ENCODE assay signal across 8 mouse cellular contexts in the genomic region with DNA sequence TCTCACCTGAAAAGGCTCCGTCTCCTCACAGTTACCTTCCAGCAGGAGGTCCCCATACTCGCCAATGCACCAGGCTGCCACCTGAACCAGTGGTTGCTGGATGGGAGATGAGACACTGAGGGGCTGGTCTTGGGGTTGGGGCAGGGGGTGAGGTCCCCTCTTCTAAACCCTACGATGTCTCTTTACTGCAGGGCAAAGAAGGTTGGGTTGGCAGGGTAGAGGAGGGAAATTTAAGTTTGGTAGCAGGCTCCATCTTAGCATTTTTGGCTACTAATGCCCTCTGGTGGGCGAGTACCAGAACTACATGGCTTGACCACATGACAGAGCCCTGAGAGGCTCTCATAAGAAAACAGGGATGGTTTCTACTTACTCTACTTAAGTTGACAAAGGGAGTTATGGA. TPM values are rescaled to one million over a fixed set of nuclear protein-coding genes. Genes with fewer than 3 reads are reported as not detected.
DNase-seq lines count a peak whose midpoint lies in the region; TF ChIP-seq lines count a peak whose summit lies in the region.

No protein-coding gene starts in this region.

- H3K4me3 ChIP-seq in left cerebral cortex, adult 2 months, result no peak overlapping the region
- no peak overlapping the region for H3K4me3 ChIP-seq in cortical plate, adult 2 months (ENCODE audit: insufficient read depth, low read length)
- no peak overlapping the region for H3K4me3 ChIP-seq in lung, adult 2 months (replicated peaks; ENCODE audit: extremely low read depth, low read depth, low read length)

- peak; percentile 65 for DNase-seq in adrenal gland, postnatal 10 days
- DNase-seq in adrenal gland, postnatal 4 days (ENCODE audit: low spot score in 2 of 2), result no peak
- DNase-seq in left cerebral cortex, adult 2 months (ENCODE audit: extremely low spot score in 1 of 2, low spot score in 2 of 2), result peak in 1 of 2 experiments; percentile 71
- DNase-seq in left cerebral cortex, adult 8-10 months (ENCODE audit: low spot score in 2 of 2), result no peak
- DNase-seq in MEL-GATA-1-ER (ENCODE audit: extremely low read depth, low read depth), result peak; percentile 23
- DNase-seq in lung, adult 2 months, result peak; percentile 47
- peak; percentile 69 for DNase-seq in thymus, postnatal 4 days

- intact Hi-C loops in left cerebral cortex, adult 2 months (cut with DNase I), result loop anchor here (1.0 kb wide), 1 partner anchor 74 kb away; no protein-coding TSS in a partner anchor

- H3K4me1 ChIP-seq in cortical plate, adult 2 months (ENCODE audit: control insufficient read depth, insufficient read depth, low read length), result peaks cover 1% of the 10 kb centered on the region; the same call in 1 of the 2 replicates
- no peaks in the 10 kb centered on the region; the same call in 1 of the 2 replicates for H3K4me1 ChIP-seq in lung, adult 2 months (ENCODE audit: control insufficient read depth, insufficient read depth, low read length)

- 57% methylated on average over 4 of the region's 4 CpGs for whole genome bisulfite sequencing in lung, adult 2 months

- TF ChIP-seq CTCF in left cerebral cortex, adult 2 months (IDR thresholded peaks at IDR 0.05), result peak; percentile 92
- TF ChIP-seq CTCF in cortical plate, adult 2 months (IDR thresholded peaks at IDR 0.05; ENCODE audit: extremely low read depth, insufficient read depth, low read length), result peak; percentile 83
- peak; percentile 47; the same call in 1 of the 2 replicates for TF ChIP-seq CTCF in lung, adult 2 months (IDR thresholded peaks at IDR 0.05; ENCODE audit: insufficient read depth, low read length)

- no peak overlapping the region for H3K27ac ChIP-seq in left cerebral cortex, adult 2 months
- H3K27ac ChIP-seq in cortical plate, adult 2 months (ENCODE audit: insufficient read depth, low read length), result no peak overlapping the region

- no peak for TF ChIP-seq POLR2A in cortical plate, adult 2 months (IDR thresholded peaks at IDR 0.05; ENCODE audit: extremely low read depth, insufficient read depth, low read length)
- no peak for TF ChIP-seq POLR2A in lung, adult 2 months (IDR thresholded peaks at IDR 0.05; ENCODE audit: borderline replicate concordance, extremely low read depth, low read depth, low read length)

RNA-seq across cellular contexts. Expression of a gene that starts 4.8 kb away (rescaled TPM):
- total RNA-seq in adrenal gland, postnatal 10 days (2021), result 10 to 100 TPM; 20.0 to 31.3 TPM
- 10 to 100 TPM; 30.3 to 34.0 TPM for total RNA-seq in adrenal gland, postnatal 4 days (2021)
- 1 to 10 TPM; 7.7 to 9.5 TPM for total RNA-seq in left cerebral cortex, adult 2 months (2021)
- 10 to 100 TPM in 3 of 4 experiments, 1 to 10 TPM in 1; 9.1 to 12.7 (median 12.1) TPM for total RNA-seq in left cerebral cortex, adult 8-10 months (2022)
- 14.7 and 15.4 TPM in 2 replicates for polyA plus RNA-seq in cortical plate, adult 2 months (2012; rRNA removed)
- polyA plus RNA-seq in lung, adult 2 months (2012; rRNA removed), result 23.8 and 30.8 TPM in 2 replicates

RNA-seq across cellular contexts. Expression of a gene that starts 7.0 kb away (rescaled TPM):
- total RNA-seq in adrenal gland, postnatal 10 days (2021), result 10 to 100 TPM; 13.2 to 17.5 TPM
- total RNA-seq in adrenal gland, postnatal 4 days (2021), result 10 to 100 TPM; 21.0 to 21.3 TPM
- 10 to 100 TPM; 18.1 to 22.8 TPM for total RNA-seq in left cerebral cortex, adult 2 months (2021)
- total RNA-seq in left cerebral cortex, adult 8-10 months (2022), result 10 to 100 TPM; 26.2 to 31.5 (median 26.4) TPM
- 13.8 and 14.5 TPM in 2 replicates for polyA plus RNA-seq in cortical plate, adult 2 months (2012; rRNA removed)
- polyA plus RNA-seq in lung, adult 2 months (2012; rRNA removed), result 5.2 and 9.2 TPM in 2 replicates

RNA-seq across cellular contexts. Expression of a gene that starts 9.5 kb away (rescaled TPM):
- total RNA-seq in adrenal gland, postnatal 10 days (2021), result 1 to 10 TPM; 5.2 to 9.9 TPM
- 10 to 100 TPM; 11.9 to 13.5 TPM for total RNA-seq in adrenal gland, postnatal 4 days (2021)
- total RNA-seq in left cerebral cortex, adult 2 months (2021), result 10 to 100 TPM; 47.0 to 61.6 TPM
- 10 to 100 TPM; 36.0 to 41.7 (median 38.6) TPM for total RNA-seq in left cerebral cortex, adult 8-10 months (2022)
- polyA plus RNA-seq in cortical plate, adult 2 months (2012; rRNA removed), result 13.0 and 13.1 TPM in 2 replicates
- polyA plus RNA-seq in lung, adult 2 months (2012; rRNA removed), result 1.7 and 2.3 TPM in 2 replicates

RNA-seq across cellular contexts. Expression of a gene that starts 15.1 kb away (rescaled TPM):
- 1 to 10 TPM; 4.3 to 7.5 TPM for total RNA-seq in adrenal gland, postnatal 10 days (2021)
- total RNA-seq in adrenal gland, postnatal 4 days (2021), result 10 to 100 TPM; 11.9 to 14.8 TPM
- total RNA-seq in left cerebral cortex, adult 2 months (2021), result 100 to 1,000 TPM; 300 to 347 TPM
- total RNA-seq in left cerebral cortex, adult 8-10 months (2022), result 100 to 1,000 TPM; 289 to 301 (median 292) TPM
- polyA plus RNA-seq in cortical plate, adult 2 months (2012; rRNA removed), result 244 and 247 TPM in 2 replicates
- polyA plus RNA-seq in lung, adult 2 months (2012; rRNA removed), result 0.32 and 0.43 TPM in 2 replicates

Comparison
In these comparisons a context has a peak if more than half of its experiments do, and no peak if none do; other contexts are left out.
1. DNase-seq: peak in adrenal gland, postnatal 10 days (single experiment), MEL-GATA-1-ER (single experiment), lung, adult 2 months (single experiment) and thymus, postnatal 4 days (single experiment); none in adrenal gland, postnatal 4 days (0 of 2) and left cerebral cortex, adult 8-10 months (0 of 2).
2. Peak in every context shown above with its lines, with median percentiles within 50 percentile points of each other: CTCF ChIP-seq.